Mouse (Mus musculus) stomach, postnatal 0 days (tissue): ENCODE measurements around the gene Bach1. TPM values are rescaled to one million over a fixed set of nuclear protein-coding genes. Genes with fewer than 3 reads are reported as not detected.
A peak's percentile ranks its signal among the peaks of the same experiment; 100 is the strongest.

Experiments
- ATAC-seq: fragments of 200-750 bp; cut with Nextera tagmentation; 2 replicates; pipeline ENCODE4 v1.8.0; 2017; ENCODE audit not compliant: low FRiP score, low TSS enrichment
- DNase-seq: peaks from one replicate; pipeline ENCODE4 v3.0.0-alpha.2; 2016; ENCODE audit warnings: low spot score
- H3K27ac ChIP-seq: fragments of 300-500 bp; sonication (generic); replicated peaks from 2 replicates; pipeline ENCODE4 v1.5.1; 2014; ENCODE audit warnings: mild to moderate bottlenecking, control low read depth
- H3K27me3 ChIP-seq: fragments of 300-500 bp; sonication (generic); 2 replicates; pipeline ENCODE4 v1.6.1; 2014; ENCODE audit warnings: low read length; ENCODE audit not compliant: control insufficient read depth, insufficient read depth
- H3K36me3 ChIP-seq: fragments of 300-500 bp; sonication (generic); 2 replicates; pipeline ENCODE4 v1.6.1; 2014; ENCODE audit warnings: low read length, mixed read lengths; ENCODE audit not compliant: control insufficient read depth, insufficient read depth
- H3K4me1 ChIP-seq: fragments of 300-500 bp; sonication (generic); replicated peaks from 2 replicates; pipeline ENCODE4 v1.6.1; 2014; ENCODE audit warnings: antibody characterized with exemption; ENCODE audit not compliant: control insufficient read depth, insufficient read depth
- H3K4me2 ChIP-seq: fragments of 300-500 bp; sonication (generic); replicated peaks from 2 replicates; pipeline ENCODE4 v1.6.1; 2014; ENCODE audit warnings: low read depth, mild to moderate bottlenecking, control low read depth, moderate library complexity
- H3K4me3 ChIP-seq: fragments of 300-500 bp; sonication (generic); 2 replicates; pipeline ENCODE4 v1.5.1; 2014; ENCODE audit warnings: low read depth, low read length, control low read depth
- H3K9ac ChIP-seq: fragments of 300-500 bp; sonication (generic); 2 replicates; pipeline ENCODE4 v1.6.1; 2014; ENCODE audit warnings: mild to moderate bottlenecking, low read length, control low read depth, mixed read lengths
- H3K9me3 ChIP-seq: fragments of 300-500 bp; sonication (generic); 2 replicates; pipeline ENCODE4 v1.6.1; 2016; ENCODE audit warnings: low read length; ENCODE audit not compliant: control insufficient read depth
- CTCF ChIP-seq: IDR thresholded peaks from 2 replicates; pipeline ENCODE4 v1.5.1; 2016; ENCODE audit warnings: antibody characterized with exemption, low read depth, mild to moderate bottlenecking, moderate library complexity
- EP300 ChIP-seq: optimal IDR thresholded peaks from 2 replicates; pipeline ENCODE3; 2016; ENCODE audit warnings: antibody characterized with exemption
- WGBS: fragments of 180-500 bp; shearing (Covaris S2); extraction: QIAGEN DNeasy Blood & Tissue Kit; methylation state at CpG from one replicate; pipeline ENCODE4 v1.1.7; 2014; 5-methylcytosine and 5-hydroxymethylcytosine counted together
- polyA plus RNA-seq: library from polyadenylated mRNA; unstranded; fragments of >200 nt; fragmentation: Nextera tagmentation; extraction: Ambion mirVana; gene quantifications from 2 replicates; pipeline ENCODE4 v1.2.1, GENCODE M21; 2015

Bach1 gene
- polyA plus RNA-seq, 1 experiment from 2014 or later: 5.3 TPM

- Histone ChIP-seq H3K36me3 (peaks cover 14% of the 10 kb centered on the region), H3K4me2 (no peak overlapping the region), H3K9me3 (no peaks in the 10 kb centered on the region), H3K9ac (no peak overlapping the region), H3K4me1 (no peaks in the 10 kb centered on the region), H3K27ac (no peak overlapping the region), H3K27me3 (no peaks in the 10 kb centered on the region), H3K4me3 (no peak overlapping the region)
- 81% methylated on average over 4 of the region's 4 CpGs for WGBS
- DNase-seq (no peak), ATAC-seq (no peak)
- TF ChIP-seq CTCF: no peak
Measured at GRCm38 (mm10) chr16:87724826-87725225, 26.1 kb downstream of the Bach1 start.

- H3K36me3 ChIP-seq: peaks cover 18% of the 10 kb centered on the region
Measured at GRCm38 (mm10) chr16:87725241-87725640, 26.5 kb downstream of the Bach1 start.

GRCm38 (mm10) chr16:87725963-87726362, 27.2 kb downstream of the Bach1 start:
- 54% methylated on average over 21 of the region's 21 CpGs for WGBS
- Histone ChIP-seq H3K4me3 (no peak overlapping the region), H3K9me3 (no peaks in the 10 kb centered on the region), H3K36me3 (peaks cover 18% of the 10 kb centered on the region), H3K9ac (no peak overlapping the region), H3K4me2 (peak overlapping the region; percentile 5; the same call in 1 of the 2 replicates), H3K27me3 (no peaks in the 10 kb centered on the region), H3K4me1 (no peaks in the 10 kb centered on the region), H3K27ac (peak overlapping the region; percentile 20; the same call in 1 of the 2 replicates)
- peak; percentile 86 for DNase-seq
- peak; percentile 96 for ATAC-seq
- TF ChIP-seq EP300 (no peak), CTCF (no peak)

More at GRCm38 (mm10) chr16:87725241-87725640, 26.5 kb downstream of the Bach1 start:
- no peak overlapping the region for H3K4me2 ChIP-seq
- H3K4me3 ChIP-seq: no peak overlapping the region
- no peak overlapping the region for H3K27ac ChIP-seq
- H3K9ac ChIP-seq: no peak overlapping the region
- ATAC-seq: peak; percentile 8; the same call in 1 of the 2 replicates
- WGBS: 82% methylated on average over 5 of the region's 5 CpGs
- no peaks in the 10 kb centered on the region for H3K9me3 ChIP-seq
- H3K4me1 ChIP-seq: no peaks in the 10 kb centered on the region
- TF ChIP-seq EP300 (no peak), CTCF (no peak)
- peak; percentile 40 for DNase-seq
- no peaks in the 10 kb centered on the region for H3K27me3 ChIP-seq

GRCm38 (mm10) chr16:87726369-87726768, 27.6 kb downstream of the Bach1 start:
- DNase-seq: no peak
- H3K27me3 ChIP-seq: no peaks in the 10 kb centered on the region
- H3K36me3 ChIP-seq: peaks cover 18% of the 10 kb centered on the region
- H3K4me3 ChIP-seq: no peak overlapping the region
- peak overlapping the region; percentile 20; the same call in 1 of the 2 replicates for H3K27ac ChIP-seq
- H3K9me3 ChIP-seq: no peaks in the 10 kb centered on the region
- ATAC-seq: peak; percentile 17; the same call in 1 of the 2 replicates
- 74% methylated on average over 6 of the region's 6 CpGs for WGBS
- no peak overlapping the region for H3K4me2 ChIP-seq
- TF ChIP-seq EP300 (no peak), CTCF (no peak)
- H3K4me1 ChIP-seq: no peaks in the 10 kb centered on the region
- H3K9ac ChIP-seq: no peak overlapping the region

- peaks cover 18% of the 10 kb centered on the region for H3K36me3 ChIP-seq
Measured at GRCm38 (mm10) chr16:87727250-87727649, 28.5 kb downstream of the Bach1 start.

GRCm38 (mm10) chr16:87727918-87728317, 29.2 kb downstream of the Bach1 start:
- ATAC-seq (no peak), DNase-seq (no peak)
- H3K4me3 ChIP-seq: no peak overlapping the region
- no peak overlapping the region for H3K27ac ChIP-seq
- no peak overlapping the region for H3K4me2 ChIP-seq
- WGBS: 85% methylated on average over 14 of the region's 14 CpGs
- H3K36me3 ChIP-seq: peaks cover 17% of the 10 kb centered on the region
- H3K4me1 ChIP-seq: no peaks in the 10 kb centered on the region
- TF ChIP-seq EP300 (no peak), CTCF (no peak)
- no peaks in the 10 kb centered on the region for H3K9me3 ChIP-seq
- no peaks in the 10 kb centered on the region for H3K27me3 ChIP-seq
- H3K9ac ChIP-seq: no peak overlapping the region

More at GRCm38 (mm10) chr16:87727250-87727649, 28.5 kb downstream of the Bach1 start:
- Histone ChIP-seq H3K4me3 (no peak overlapping the region), H3K9ac (no peak overlapping the region), H3K4me1 (no peaks in the 10 kb centered on the region), H3K4me2 (no peak overlapping the region), H3K27ac (no peak overlapping the region), H3K9me3 (no peaks in the 10 kb centered on the region), H3K27me3 (no peaks in the 10 kb centered on the region)
- no peak for TF ChIP-seq EP300
- no peak for TF ChIP-seq CTCF
- 68% methylated on average over 9 of the region's 9 CpGs for WGBS
- no peak for DNase-seq
- ATAC-seq: no peak
